Mouse (Mus musculus) fibroblast of lung, adult 2 months (primary cell): ENCODE data around the gene Tubb2a.

Source experiments
- DNase-seq: peaks from one replicate; pipeline ENCODE4 v3.0.0-alpha.2; 2011; ENCODE audit warnings: low read depth

Tubb2a gene

GRCm38 (mm10) chr13:34077492-34078271 lies at the start of gene Tubb2a:
Gene Tubb2a (minus strand): TSS chr13:34078007.
- DNase-seq, result peak; percentile 62

GRCm38 (mm10) chr13:34125711-34126110 lies 47.9 kb upstream of the Tubb2a start:
- DNase-seq, result no peak

- no peak for DNase-seq
Observed at GRCm38 (mm10) chr13:34120536-34120935, 42.7 kb upstream of the Tubb2a start.

GRCm38 (mm10) chr13:34119406-34119805 lies 41.6 kb upstream of the Tubb2a start:
- DNase-seq, result no peak

- no peak for DNase-seq
Observed at GRCm38 (mm10) chr13:34118816-34119215, 41.0 kb upstream of the Tubb2a start.

- DNase-seq, result no peak
Observed at GRCm38 (mm10) chr13:34116508-34116907, 38.7 kb upstream of the Tubb2a start.

GRCm38 (mm10) chr13:34114654-34115053 lies 36.8 kb upstream of the Tubb2a start:
- DNase-seq, result no peak

- peak; percentile 88 for DNase-seq
Observed at GRCm38 (mm10) chr13:34113086-34113485, 35.3 kb upstream of the Tubb2a start.

- peak; percentile 97 for DNase-seq
Observed at GRCm38 (mm10) chr13:34112369-34113081, 34.7 kb upstream of the Tubb2a start.

GRCm38 (mm10) chr13:34111878-34112277 lies 34.1 kb upstream of the Tubb2a start:
- no peak for DNase-seq

- DNase-seq, result no peak
Observed at GRCm38 (mm10) chr13:34111019-34111418, 33.2 kb upstream of the Tubb2a start.

- no peak for DNase-seq
Observed at GRCm38 (mm10) chr13:34109677-34110058, 31.9 kb upstream of the Tubb2a start.

GRCm38 (mm10) chr13:34109035-34109676 lies 31.3 kb upstream of the Tubb2a start:
- DNase-seq, result no peak

- DNase-seq, result no peak
Observed at GRCm38 (mm10) chr13:34106999-34107398, 29.2 kb upstream of the Tubb2a start.

GRCm38 (mm10) chr13:34106256-34106655 lies 28.4 kb upstream of the Tubb2a start:
- no peak for DNase-seq

- no peak for DNase-seq
Observed at GRCm38 (mm10) chr13:34105364-34105763, 27.6 kb upstream of the Tubb2a start.

- DNase-seq, result no peak
Observed at GRCm38 (mm10) chr13:34101908-34102307, 24.1 kb upstream of the Tubb2a start.

GRCm38 (mm10) chr13:34101247-34101646 lies 23.4 kb upstream of the Tubb2a start:
- no peak for DNase-seq

GRCm38 (mm10) chr13:34100733-34101132 lies 22.9 kb upstream of the Tubb2a start:
- no peak for DNase-seq

- DNase-seq, result no peak
Observed at GRCm38 (mm10) chr13:34097086-34097485, 19.3 kb upstream of the Tubb2a start.

- DNase-seq, result no peak
Observed at GRCm38 (mm10) chr13:34096455-34096854, 18.6 kb upstream of the Tubb2a start.

GRCm38 (mm10) chr13:34095542-34096435 lies 18.0 kb upstream of the Tubb2a start:
- peak; percentile 73 for DNase-seq
